Mouse (Mus musculus): ENCODE data around the gene Sumo3.

Sumo3 gene

DNA sequence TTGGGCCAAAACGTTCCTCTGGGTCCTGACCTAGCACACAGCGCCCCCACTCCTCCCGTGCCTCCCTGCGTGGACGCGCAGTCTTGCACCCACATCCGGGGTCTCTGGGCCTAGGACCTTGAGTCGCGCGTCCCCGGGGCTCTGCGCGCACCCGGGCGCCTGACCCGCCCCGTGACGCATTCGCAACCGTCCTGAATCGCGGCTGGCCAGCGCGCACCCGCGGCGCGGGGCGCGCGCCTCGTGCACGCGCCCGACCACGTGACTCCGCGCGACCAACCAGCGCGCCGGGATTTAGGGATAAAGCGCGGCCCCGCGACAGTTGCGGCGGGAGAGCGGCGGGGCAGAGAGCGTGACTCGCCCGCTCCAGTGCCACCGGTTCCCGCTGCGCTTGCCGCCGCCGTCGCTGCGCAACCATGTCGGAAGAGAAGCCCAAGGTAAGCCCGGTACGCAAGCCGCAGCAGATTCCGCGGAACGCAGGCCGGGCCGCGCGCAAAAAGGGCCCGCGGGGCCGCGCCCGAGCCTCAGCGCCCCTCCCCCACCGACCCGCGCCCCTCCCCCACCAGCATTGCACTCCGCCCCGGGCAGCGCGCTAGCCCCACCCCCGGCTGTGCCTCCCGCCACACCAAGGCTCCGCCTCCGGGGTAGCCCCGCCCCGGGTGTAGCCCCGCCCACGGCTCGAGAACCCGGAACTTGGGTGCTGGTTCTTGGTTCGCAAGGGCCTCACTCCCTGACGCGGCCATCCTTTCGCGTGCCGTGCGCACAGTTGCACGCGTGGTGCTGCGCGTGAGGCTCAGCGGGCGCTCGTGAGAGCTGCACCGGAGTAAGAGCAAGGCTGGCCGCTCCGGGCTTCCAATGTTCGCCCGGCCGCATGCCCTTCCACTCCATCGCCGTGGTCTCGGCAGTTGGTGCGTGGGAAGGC, at the start of gene Sumo3, which contains the start of gene Gm49325:
TSS of gene Sumo3 (plus strand) at position 190 of the 919 bp plus-strand sequence.
TSS of gene Gm49325 (plus strand) at position 290 of the 919 bp plus-strand sequence.
- peak; percentile 84 for DNase-seq (ENCODE audit: low spot score)

DNA sequence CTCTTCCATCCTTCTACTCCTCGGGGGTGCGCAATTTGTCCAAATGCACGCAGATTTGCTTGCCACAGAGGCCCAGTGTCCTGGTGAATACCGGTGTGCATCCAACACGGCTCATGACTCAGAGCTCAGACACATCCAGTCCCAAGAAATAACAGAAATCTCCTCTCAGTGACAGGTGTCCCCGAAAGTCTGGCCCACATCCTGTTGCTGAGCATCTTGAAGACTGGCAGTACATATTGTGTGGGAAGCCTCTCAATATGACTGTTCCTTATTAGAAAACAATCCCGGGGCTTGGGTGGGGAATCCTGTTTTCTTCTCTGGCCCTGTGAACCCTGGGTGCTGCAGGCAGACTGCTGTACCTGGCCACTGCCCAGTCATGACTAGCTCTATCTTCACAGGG, 49.3 kb upstream of the Sumo3 start:
- DNase-seq (ENCODE audit: low spot score), result no peak

DNA sequence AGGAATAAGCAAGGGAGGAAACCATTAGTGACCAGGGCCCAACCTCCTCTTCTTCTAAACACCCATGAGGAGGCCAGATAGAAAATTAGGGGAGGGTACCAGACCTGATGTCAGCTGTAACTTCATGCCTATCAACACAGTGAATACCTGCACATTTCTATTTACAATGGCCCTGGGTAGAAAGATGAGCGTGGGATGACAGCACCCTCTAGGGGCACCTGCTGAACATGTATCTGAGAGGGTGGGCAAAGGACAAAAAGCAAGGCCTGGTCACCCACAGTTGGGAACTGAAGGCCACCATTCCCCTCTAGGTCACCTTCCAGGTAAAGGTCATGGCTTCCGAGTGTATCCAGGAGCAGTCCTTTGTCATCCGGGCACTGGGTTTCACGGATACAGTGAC, 48.3 kb upstream of the Sumo3 start:
- no peak for DNase-seq (ENCODE audit: low spot score)

DNA sequence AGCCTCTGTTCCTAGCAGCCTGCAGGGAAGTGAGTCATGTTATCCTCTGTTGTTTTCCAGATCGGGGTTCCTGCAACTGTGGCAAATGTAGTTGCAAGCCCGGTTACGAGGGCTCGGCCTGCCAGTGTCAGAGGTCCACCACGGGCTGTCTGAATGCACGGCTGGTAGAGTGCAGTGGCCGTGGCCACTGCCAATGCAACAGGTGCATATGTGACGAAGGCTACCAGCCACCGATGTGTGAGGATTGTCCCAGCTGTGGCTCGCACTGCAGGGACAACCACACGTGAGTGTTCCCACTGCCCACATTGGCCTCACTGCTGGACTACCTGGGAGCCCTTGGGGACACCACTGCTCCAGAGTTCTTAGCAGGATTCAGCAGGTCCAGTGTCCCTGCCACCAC, 45.8 kb upstream of the Sumo3 start:
- no peak for DNase-seq (ENCODE audit: low spot score)

DNA sequence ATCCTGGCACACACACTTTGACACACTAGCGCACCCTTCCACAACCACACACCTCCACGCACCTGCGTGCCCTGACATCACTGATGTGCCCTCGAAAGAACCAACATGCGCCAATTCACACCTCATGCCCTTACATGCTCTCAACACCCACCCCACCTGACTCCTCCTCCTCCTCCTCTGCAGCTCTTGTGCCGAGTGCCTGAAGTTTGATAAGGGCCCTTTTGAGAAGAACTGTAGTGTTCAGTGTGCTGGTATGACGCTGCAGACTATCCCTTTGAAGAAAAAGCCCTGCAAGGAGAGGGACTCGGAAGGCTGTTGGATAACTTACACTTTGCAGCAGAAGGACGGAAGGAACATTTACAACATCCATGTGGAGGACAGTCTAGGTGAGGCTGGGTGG, 45.1 kb upstream of the Sumo3 start:
- no peak for DNase-seq (ENCODE audit: low spot score)

DNA sequence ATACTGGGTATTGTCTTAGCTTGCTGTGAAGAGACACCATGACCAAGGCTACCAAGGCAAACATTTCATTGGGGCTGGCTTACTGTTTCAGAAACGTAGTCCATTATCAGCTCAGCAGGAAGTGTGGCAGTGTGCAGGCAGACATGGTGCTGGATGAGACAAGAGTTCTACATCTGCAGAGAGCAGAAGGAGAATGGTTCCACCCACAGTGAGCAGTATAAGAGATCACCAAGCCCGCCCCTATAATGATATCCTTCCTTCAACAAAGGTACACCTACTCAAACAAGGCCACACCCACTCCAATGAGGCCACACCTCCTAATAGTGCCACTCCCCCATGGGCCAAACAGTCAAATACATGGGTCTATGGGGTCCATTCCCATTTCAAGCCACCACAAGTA, 44.4 kb upstream of the Sumo3 start:
- DNase-seq (ENCODE audit: low spot score), result no peak

DNA sequence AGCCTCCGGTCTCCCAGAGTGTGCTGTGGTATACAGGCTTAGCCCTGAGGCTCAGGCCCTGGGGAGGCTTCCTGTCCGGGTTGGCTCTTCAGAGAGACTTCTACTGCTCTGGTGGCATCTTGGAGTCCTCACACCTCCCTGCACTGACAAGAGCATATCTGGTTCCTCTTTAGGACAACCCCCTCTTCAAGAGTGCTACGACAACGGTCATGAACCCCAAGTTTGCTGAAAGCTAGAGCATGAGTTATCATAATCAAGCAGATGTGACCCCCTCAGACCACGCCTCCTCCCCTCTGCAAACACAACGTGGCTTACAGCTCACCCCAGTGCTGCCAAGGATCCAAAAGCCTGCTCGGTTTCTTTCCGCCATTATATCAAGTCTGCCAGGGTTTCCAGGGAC, 40.9 kb upstream of the Sumo3 start:
- no peak for DNase-seq (ENCODE audit: low spot score)

DNA sequence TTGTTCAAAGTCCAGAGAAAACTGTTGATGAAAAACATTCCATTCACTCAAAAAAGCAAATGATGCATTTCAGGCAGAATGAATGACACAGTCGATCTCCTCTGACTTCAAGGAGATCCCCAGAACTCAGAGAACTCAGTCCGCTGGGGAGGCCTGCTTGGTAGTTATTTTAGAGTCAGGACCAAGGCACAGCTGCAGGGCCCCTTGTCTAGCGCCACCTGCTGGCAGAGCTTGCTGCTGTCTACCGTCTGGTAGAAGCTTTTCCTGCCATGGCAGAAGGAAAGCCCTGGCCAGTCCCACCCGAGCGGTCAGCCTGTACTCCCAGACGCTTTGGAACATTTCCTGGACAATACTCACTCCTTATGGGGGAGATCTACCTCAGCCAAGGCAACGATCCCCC, 39.2 kb upstream of the Sumo3 start:
- peak; percentile 52 for DNase-seq (ENCODE audit: low spot score)

DNA sequence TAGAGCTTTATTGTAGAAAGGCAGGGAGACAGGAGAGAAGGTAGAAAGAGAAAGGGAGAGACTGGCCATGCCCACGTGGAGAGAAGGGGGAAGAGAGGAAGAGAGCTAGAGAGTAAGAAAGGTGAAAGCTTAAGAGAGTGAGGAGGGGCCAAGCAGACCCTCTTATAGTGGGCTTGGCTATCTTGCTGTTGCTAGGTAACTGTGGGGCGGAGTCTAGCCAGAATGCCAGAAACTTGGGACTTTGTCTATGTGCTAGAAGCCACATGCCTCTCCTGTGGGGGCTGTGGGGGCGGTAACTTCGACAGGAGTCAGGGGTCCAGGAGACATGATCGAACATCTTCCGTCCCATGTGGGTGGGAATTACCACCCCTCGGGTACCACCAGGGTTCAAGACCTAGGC, 36.4 kb upstream of the Sumo3 start:
- DNase-seq (ENCODE audit: low spot score), result no peak

DNA sequence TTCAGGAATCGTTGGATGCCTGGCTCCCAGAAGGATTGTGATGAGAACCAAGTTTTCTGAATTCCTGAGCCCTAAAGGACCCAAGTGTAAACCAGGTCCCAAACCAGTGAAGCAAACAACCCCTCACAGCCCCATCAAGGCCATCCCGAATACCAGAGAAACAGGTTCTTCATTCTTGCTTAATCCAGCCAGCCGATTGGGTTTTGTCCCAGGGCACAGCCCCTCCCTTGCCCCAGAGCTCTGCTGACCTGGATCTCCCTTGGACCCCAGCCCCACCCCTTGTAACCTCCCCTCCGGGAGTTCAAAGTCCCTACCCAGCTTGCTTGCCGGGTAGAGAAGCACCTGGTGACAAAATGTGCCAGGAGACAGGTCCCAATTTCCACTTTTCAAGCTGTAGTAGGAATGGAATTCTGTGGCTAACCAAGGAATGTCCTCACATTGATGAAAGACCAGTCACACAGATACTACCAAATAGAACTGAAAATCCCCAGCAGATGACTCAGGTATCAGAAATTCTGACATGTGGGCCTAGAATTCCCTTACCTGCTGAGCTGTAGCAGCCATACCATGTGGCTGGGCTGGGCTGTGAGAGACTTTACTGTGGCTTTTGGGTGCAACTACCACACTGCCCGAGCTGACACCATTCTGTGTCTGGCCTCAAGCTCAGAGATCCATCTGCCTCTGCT, 35.8 kb upstream of the Sumo3 start:
- no peak for DNase-seq (ENCODE audit: low spot score)

DNA sequence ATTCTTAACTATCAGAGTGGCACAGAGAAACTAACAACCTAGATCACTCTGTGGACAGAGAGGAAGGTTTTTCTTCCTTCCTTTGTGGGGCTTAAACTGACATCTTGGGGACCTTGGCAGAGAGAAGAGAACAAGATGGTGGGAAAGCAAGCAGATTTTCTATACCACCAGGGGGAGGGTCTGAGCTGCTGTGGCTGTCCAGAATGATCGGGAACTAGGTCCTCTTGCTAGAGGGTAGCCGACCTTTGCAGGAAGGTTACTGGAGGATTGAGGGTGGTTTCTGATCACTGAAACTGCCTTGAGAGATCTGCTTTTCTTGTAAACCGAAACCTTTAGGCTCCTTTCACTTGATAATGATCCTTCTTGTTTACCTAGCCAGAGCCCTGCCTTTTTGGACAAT, 33.7 kb upstream of the Sumo3 start:
- no peak for DNase-seq (ENCODE audit: low spot score)

DNA sequence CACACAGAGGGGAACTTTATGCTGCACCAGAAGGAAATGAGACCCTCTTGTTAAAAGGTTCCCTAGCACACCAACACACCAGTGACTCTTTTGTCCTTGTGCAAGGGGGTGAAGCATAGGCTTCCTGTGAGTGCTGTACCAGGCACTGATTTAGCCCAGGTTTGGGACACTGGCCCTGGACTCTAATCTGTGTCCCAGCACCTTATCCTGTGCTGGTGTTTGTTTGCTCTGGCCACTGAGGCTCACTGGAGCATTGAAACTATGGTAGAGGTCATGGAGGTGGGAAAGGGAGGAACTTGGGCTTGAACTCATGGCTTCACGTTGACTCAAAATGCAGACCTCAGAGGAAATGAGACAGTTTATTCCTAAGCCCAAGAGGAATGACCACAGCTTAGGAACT, 32.7 kb upstream of the Sumo3 start:
- DNase-seq (ENCODE audit: low spot score), result no peak

DNA sequence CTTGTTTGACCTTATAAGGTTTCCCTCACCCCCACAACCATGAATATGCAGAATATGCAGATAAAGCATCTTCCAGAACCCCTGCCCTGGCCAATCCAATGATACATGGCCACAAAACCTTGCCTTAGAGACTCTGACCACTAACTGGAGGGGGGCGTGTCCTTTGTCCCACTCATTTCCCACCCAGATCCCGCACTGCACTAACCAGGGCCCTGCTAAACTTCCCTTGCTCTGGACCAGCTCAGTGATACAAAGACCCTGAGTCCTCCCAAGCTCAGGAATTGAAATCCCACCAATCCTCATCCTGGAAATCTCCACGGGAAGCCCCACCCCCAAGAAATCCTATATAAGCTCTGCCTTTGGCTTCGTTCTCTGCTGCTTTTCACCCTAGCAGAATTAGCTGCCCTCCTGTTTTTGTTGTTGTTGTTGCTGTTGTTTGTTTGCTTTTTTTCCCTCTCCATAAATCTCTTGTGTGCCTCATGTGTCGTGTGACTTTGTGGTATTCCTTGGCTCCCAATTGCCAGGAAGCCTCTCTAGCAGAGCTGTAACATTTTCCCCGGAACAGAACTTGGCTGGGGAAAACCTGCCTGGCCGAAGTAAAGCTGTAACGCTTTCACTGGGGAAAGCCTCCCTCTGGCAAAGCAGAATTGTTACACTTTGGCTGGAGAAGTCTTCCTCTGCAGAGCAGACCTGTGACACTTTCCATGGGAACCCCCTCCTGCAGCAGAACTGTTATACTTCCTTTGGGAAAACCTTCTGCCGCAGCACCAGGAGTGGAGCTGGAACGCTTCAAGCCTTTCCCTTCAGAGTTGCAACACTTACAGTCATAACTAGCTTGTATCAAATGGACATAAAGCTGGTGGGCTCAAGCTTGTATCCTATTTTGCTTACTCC, 25.6 kb upstream of the Sumo3 start:
- no peak for DNase-seq (ENCODE audit: low spot score)

DNA sequence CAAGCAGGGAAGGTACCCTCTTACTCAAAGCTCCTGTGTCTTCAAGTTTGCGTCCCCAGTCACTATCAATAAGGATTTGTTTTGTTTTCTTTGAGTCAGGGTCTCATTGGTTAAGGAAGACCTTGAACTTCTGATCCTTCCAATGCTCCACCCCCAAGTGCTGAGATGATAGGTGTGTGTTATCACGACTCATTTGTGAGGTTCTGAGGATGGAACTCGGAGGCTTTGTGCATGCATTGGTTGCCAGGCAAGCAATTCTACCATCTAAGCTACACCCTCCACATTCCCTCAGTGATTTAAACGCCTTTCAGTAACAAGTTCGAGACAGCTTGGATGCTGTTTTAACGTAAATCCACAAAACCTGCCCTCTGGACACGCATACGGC, 24.9 kb upstream of the Sumo3 start:
- DNase-seq (ENCODE audit: low spot score), result no peak

DNA sequence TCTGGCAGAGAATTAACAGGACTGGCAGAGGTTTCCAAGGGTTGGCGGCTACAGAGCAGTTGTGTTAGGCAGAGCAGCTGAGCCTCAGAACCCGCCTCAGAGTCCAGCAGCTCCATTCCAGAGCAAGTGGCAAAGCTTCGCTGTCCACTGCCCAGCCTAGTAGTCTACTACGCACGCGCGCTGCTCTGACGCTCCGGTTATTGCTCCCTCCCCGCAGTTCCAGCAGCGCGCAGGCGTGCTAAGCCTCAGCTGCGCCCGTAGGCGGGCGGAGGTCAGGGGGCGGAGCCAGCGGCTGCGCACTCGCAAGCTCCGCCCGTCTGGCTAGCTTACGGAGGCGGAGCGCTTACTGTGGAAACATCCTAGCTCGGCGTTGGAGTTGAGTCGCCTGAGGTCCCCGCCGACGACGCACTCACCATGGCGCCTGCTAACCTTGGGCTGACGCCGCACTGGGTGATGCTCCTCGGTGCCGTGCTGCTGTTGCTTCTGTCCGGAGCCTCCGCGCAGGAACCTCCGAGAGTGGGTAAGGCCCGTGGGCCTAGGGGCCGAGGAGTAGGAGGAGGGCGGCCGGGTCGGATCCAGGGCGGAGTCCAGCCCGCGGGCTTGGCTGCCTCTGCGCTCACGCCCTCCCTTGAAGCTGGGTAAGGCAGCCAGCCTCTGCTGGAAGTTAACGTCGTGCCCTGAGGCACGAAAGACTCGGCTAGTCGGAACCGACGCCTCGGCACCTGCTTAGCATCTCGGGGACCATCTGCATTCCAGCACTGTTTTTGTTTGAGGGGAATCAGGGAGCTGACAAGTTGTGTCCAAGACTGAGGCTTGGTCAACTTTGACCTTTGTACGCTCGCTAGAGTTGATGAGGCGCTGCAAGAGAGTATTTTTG, 24.3 kb upstream of the Sumo3 start, which contains the start of gene Pttg1ip:
TSS of gene Pttg1ip (plus strand) at position 313 of the 877 bp plus-strand sequence.
- peak; percentile 82 for DNase-seq (ENCODE audit: low spot score)

DNA sequence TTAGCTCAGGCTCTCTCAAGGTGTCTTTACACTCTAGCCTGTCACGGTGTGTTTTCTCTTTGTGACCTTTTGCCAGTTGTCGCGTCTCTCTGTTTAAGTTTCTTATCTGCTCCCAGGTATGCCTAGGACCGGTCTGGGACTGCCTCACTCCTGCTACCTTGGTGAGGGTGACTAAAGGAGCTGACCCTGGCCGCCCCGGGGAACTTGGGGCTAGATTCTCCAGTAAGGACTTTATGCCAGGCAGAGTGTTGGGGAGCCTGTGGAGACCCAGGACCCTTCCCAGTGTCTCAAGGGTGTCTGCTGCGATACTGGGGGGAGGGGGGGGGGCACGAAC, 23.6 kb upstream of the Sumo3 start:
- no peak for DNase-seq (ENCODE audit: low spot score)

DNA sequence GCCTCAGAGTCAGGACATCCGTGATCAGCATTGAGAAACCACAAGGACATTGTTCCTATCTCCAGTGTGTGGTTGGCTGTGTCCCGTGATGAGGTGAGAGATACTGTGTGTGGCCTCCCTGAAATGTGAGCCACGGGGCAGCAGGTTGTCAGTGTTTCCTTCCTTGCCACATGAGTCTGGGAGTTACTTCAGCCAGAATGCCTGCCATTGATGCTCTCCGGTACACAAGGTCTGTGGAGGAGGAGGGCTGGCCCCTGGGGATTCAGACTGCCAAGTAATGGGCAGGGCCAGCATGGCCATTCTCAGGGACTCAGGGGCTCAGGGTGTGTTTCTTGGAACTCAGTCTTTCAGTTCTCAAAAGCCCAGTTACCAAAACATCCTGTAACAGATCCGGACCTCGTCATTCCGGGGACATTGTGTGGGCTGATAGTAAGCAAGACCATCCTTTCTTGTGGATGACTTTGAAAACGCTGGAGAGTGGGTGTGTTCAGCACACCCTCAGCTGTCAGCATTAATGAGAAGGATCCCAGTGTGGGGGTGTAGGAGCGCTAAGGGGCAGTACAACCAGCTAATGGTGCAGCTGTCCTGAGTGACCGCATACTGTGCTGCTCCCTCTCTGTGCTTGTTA, 22.0 kb upstream of the Sumo3 start:
- DNase-seq (ENCODE audit: low spot score), result no peak

DNA sequence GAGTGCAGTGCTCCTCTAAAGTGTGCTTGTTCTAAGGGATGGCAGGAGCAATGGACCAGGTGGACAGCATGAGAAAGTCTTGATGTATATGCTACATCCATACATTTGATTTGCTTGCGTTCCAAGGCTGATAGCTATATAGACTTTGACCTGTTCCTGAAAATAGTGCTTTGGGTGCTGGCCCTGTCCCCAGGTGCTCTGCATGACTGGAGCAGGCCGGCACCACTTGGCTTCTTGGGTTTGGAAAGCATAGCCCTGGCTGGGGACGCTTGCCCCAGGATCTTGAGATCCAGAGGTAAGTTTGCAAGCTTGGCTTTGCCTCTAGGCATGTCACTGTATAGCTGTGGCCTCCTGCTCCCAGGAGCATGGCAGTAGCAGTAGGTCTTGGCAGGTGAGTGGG, 19.3 kb upstream of the Sumo3 start:
- DNase-seq (ENCODE audit: low spot score), result no peak

DNA sequence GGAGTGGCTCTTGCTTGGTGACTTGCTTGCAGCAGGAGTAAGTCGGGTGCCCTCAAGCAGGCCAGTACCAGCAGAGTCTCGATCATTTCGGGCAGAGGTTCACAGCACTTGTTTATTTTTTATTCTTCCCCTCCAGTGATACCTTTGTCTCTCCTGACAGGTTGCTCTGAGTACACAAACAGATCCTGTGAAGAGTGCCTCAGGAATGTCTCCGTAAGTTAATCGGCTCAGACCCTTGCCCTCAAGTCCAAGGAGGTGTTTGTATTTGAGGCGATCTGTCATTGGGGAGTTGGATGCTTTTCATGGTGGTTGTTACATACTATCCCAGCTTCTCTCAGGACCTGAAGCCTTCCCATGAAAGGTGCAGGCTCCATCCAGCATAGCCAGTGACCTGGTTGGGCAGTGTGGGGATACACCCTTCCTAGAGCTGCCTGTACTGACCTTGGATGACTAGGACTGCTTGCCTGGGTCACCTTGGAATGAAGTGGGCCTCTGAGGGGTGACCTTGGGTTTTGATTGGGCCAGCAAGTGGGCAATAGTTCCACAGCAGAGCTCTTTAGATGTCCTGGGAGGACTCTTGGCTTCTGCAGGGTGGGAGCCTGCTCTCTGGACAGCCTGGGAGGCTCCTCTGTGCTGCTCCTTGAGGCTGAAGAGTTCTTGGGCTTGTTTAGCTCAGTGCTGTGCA, 18.7 kb upstream of the Sumo3 start:
- DNase-seq (ENCODE audit: low spot score), result no peak

DNA sequence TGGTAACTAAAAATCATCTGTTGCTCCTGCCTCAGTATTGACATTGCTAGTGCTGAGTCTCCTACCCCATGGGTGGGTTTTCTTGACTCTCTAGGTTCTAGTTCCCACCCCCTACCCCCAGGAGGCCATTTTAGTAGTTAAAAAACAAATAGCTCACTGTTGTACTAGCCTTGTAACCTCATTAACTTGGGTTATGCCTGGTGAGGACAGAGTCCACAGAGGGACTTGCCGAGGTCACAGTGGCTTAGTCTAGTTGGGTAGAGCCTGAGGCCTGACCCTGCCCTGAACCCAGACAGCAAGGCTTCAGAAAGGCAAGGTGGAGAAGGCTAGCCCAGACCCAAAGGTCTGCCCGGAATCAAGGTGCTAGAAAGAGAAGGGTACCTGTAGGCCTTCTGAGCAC, 17.9 kb upstream of the Sumo3 start:
- no peak for DNase-seq (ENCODE audit: low spot score)

All from ovary, postnatal 10 days (tissue).